Mouse (Mus musculus) hematopoietic multipotent progenitor cell, adult 10-12 weeks (in vitro differentiated cells): Measurements from ENCODE around the gene Osmr. TPM values are rescaled to one million over a fixed set of nuclear protein-coding genes. Genes with fewer than 3 reads are reported as not detected.

ENCODE experiments used
- polyA plus RNA-seq: library from polyadenylated mRNA; stranded (reverse); fragments of >175 nt; gene quantifications from 2 replicates; pipeline ENCODE4 v1.2.3, GENCODE M21; 2012; ENCODE audit warnings: low replicate concordance

Gene Osmr
- 0.06 TPM in 1 of 2 replicates, not detected in the other for polyA plus RNA-seq

DNA sequence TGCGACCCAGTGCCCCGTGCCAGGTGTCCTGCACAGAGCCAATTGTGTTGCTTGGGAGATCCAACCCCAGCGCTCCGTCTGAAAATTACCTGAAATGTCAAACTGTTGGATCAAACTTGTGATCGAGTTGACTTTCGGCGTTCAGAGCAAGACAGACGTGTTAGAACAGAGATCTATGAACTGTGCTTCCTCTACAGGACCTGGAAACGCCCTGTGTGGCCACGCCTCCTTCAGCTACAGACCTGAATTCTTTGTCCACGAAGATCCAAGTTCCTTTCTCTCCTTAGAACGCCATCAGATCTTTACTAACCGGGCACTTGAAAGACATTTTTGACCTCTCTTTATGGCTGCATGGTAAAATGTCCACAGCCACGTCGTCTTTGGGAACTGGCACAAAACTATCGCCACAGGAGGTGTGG, at the start of gene Osmr:
Osmr (minus strand) TSS at position 369 of the 419 bp plus-strand sequence.

Other genes starting within 250 kb of the Osmr start
- 0.97 and 2.5 TPM in 2 replicates for gene Rictor, start 166.6 kb downstream of the Osmr start, polyA plus RNA-seq
- gene Lifr, start 215.6 kb upstream of the Osmr start, polyA plus RNA-seq = 3.2 and 19.9 TPM in 2 replicates